Mouse (Mus musculus) WW6 (cell line): Measurements from ENCODE around the gene Lyrm1.

Experiments
- DNase-seq: peaks from one replicate; pipeline ENCODE4 v3.0.0-alpha.2; 2013; ENCODE audit warnings: low read depth, low spot score

The Lyrm1 gene

DNA sequence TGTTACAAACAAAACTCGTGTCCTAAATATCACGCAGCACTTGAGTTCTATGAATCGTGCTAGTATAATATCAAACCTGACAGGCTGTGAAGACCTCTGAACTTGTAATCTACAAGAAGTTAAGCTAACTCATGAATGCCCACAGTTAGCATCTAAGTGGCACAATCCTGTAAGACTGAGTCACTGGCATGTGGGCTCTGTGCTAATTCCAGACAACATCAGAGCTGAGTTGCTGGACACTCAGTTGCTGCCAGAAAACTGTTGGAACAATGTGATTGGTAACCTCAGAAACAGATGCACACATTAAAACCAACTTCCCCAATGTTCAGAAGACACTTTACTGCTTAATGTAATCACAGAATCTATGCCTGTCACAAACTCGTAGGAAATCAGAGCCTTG is 7.8 kb upstream of the Lyrm1 start:
- DNase-seq = no peak

DNA sequence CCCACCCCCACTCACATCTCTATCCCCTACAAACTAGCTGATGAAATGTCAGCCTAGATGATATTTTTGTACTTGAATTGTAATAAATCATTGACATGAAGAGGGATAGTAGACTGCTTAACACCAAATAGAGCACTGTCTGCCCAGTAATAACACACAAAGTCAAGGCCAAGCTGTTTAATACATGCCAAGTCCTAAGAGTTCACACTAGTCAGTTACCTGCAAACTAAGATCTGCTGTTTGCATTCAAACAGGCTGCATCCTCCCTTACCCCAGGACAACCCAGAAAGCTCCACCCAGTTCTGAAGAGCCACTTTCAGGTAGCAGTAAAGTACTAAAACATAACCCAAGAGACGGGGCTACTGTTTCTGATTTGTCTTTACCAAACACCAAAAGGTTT is 3.5 kb upstream of the Lyrm1 start:
- no peak for DNase-seq

DNA sequence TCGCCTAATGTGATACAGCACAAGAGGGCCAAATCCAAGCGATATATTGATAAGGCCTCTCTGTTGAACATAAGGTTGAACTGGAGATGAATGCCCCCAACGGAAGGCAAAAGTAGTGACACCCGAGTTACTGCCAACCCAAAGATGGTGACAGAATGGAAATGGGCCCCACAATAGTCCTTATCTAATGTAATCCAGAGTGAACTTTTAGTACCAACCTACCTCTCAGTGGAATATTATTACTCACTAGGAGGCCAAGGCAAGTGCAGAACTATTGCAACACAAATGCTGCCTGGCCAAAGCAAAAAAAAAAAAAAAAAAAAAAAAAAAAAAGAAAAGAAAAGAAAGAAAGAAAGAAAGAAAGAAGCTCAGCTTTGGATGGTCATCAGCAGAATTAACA is 2.9 kb upstream of the Lyrm1 start:
- no peak for DNase-seq

DNA sequence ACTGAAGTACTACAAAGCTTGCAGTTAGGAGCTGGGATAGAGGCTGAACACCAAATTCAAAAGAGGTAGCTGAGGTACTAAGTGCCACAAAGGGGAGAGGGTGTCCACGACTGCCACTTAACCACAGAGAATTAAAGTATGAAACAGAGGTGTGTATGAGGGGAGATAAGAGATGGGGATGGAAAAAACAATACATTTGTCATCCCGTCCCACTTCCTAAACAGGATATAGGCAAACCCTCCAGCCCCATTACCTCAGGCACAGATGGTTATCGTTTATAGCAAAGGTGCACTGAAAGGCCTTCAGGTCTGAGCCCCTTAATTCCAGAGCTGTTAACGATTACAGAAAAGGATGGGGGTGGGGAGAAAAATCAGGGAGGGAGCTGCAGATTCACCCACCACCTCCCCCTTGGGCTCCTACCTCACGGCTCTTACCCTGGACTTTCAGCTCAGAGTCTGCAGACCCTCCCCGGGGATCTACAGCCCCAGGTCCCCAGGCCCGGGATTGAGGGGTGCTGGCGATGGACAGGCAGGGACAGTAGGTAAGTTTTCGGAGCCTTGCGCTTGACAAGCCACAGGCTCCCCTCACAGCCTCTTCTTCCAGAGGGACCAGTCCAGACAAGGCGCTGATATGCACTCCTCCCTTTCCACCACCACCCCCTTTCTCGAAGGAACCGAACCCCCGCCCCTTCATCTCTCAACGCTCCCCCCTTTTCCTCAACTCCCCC is 680 bp upstream of the Lyrm1 start:
- DNase-seq = no peak

DNA sequence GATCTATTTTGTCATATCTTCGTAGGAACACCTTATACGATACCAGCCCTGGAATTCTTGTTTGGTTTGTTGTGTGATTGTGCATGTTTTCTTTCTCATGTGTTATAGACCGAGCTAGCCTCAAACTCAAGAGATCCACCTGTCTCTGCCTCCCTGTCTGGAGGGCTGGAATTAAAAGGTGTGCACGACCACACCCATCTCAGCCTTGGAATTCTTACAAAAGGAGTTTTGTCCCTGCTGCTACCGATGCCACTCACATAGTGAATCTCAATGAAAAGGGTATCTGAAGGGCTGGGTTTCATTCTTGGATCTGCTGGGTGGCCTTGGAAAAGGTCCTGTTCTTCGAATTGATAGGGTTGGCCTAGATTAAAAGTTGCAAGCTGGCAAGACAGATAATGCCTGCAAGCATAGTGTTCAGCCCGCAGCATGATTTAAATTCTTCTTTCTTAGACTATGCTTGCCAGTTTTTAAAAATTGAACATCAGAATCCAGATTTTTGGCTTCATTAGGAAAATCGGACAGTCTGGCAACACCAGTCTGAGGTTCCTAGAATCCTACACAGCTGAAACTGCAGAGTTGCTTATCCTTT is 2.0 kb downstream of the Lyrm1 start:
- no peak for DNase-seq

DNA sequence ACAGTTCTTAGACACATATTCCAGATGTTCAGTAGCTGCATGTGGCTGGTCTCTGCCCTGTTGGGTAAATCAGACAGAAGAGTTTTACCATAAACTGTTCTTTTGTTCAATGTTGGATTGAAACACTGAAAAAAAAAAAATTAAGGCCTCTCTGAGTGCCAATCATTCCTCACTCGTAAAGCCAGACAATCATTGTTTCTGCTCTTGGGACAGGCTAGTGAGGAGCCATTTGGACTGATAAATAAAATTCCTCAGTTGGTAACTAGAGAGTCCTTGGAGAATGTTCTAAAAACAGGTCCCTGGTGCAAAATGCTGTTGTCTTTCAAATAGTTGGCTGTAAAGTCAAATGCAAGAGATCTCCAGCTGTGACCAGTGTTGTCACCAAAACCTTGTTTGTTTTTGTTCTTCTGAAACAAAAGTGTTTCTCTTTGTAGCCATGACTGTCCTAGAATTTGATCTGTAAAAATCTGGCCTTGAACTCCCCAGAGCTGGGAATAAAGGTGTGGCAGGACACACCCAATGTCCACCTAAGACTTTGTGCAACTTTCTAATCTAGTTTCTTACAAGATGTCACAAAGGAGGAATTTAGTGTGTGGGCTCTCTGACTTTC is 2.7 kb downstream of the Lyrm1 start:
- DNase-seq = no peak

DNA sequence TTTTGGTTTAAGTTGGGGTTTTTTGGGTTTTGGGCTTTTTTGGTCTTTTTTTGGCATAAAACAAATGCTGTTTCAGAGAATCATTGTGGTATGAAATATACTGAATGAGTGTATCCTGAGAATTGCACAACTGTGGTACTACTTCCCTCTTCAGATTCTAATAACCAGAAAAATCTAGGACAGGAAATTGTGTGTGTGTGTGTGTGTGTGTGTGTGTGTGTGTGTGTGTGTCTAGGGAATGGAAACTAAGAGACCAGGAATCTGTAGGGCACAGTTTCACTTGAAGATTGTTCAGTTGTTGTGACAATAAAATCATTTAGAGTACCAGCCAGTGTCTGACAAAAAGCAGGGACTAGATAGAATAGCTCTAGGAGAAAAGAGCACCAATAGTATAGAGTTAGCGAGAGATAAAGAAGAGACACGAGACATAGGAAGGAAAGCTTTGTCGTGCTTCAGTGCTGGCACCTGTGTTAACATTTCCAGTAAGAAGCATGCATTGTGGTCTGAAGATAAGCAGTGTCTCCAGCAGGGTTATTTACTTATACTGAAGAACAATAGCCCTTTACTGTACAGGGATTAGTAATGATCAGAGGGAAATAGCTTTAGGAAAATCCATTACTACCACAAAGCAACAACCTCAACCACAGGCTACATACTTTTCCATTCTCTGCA is 3.9 kb downstream of the Lyrm1 start:
- DNase-seq = no peak

DNA sequence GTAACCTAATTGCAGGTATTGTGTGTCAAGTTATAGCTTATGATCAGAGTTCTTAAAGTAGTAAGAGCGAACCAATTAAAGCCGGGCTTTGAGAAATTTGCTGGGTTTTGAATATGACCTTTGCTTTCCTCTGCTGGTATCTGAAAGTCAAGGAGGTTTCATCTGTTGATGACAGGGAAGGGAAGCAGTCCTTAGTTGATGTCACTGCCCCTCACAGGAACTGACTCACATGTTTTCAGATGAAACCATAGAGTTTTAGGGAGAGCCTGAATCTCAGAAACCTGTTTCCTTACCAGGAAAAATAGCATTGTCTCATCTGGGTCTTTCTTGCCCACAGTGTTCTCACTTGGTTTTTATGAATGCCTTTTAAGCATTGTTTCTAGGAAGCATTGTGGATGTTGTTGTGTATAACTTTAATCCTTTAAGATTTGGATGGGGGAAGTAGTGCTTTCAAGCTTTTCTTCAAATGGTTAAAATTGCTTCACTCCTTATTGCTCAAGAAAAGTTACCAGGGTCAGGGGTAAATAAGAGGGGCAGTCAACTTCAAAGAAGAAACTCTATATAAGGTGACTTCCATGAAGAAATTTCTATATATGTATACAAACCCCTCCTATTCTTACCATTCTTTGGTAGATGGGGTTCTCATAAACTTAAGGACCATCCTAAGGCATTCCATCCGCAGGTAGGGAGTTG is 11.0 kb downstream of the Lyrm1 start:
- DNase-seq = no peak

DNA sequence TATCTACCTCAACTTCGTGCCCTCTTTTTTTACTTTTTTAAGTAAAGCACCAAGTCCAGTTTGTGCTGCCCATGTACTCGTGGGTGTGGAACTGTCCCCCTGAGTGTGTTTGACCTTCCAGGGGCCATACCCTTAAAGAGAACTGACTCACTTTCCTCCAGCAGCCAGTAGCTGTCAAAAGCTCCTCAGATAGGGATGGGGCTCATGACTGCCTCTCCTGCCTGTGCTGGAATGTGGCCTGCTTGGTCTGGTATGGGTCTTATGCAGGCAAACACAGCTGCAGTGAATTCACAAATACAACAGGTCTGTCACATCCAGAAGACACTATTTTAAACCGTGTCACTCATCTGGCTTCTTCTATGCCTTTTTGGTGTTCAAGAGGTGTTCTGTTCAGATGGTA is 16.1 kb downstream of the Lyrm1 start:
- no peak for DNase-seq

DNA sequence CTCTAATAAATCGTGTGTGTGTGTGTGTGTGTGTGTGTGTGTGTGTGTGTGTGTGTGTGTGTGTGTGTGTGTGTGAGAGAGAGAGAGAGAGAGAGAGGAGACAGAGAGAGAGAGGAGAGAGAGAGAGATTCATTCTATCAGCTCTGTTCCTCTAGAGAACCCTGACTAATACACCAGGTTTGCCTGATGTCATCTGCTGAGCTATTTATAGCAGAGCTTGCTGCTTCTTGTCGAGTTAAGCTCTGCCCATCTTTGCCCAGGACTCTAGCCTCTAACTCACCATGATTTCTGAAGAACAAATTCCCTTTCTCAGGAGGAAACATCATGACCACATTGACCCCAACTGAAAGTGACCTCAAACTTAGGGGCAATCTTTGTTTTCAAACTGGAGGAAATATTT is 24.8 kb downstream of the Lyrm1 start:
- no peak for DNase-seq

DNA sequence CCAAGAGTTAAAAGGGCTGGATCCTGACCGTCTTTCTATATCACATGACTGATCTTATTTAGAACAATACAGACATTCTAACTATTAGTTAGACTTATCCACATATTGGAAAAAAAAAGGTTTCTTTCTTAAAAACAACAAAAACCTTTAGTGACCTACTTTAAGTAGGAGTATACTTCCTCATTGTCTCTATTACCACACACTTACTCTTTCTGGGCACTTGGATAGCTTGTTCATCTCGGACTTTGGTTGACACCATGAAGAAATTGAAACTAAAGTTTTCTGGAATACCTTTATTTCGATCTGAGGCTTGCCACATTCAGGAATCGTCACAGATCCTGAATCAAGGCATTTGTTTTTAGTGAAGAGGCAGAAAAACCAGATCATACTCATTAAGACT is 25.4 kb downstream of the Lyrm1 start:
- DNase-seq = no peak

DNA sequence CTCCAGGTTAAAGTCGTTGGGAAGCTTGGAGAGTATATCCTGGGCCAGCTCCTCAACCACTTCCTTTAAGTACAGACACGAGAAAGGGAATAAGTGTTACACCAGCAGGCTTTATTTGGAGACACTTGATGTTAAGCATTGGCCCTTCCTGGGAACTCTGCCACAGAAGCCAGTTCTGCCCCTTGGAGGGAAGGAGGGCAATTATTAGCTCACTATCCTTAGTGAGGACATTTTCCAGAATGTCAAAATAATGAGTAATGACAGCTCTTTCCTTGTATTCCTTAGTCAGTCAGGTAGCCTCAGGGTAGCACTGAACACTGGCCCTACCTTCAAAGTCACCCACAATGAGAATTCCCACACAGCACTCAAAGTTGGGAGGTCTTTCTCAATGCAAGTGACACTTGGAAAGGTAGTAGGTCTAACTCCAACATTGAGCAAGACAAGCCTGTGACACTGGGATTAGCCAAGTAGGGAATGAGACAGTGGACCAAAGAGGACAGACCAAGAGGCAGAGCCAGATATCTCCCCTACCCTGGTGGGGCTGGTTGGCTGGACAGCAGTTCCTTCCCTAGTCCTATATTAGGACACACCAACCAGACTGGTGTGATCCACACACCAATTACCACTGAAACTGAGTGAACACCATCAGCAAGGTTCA is 33.3 kb downstream of the Lyrm1 start:
- DNase-seq = no peak

DNA sequence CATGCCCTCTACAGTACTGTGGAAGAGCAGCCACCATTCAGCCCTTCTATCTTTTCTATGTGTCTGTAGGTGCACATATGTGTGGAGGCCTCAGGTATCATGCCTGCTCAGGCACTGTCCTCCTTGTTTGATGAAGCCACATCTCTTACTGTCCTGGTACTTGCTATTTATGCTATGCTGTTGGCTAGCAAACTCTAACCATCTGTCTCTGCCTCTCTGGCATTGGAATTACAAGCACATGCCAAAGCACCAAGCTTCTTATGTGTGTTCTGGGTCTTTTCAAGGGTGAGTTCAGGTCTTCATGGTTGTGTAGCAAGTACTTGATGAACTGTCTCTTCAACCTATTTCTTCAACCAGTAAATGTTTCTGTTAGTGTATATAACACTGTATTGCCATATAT is 40.7 kb downstream of the Lyrm1 start:
- DNase-seq = no peak

DNA sequence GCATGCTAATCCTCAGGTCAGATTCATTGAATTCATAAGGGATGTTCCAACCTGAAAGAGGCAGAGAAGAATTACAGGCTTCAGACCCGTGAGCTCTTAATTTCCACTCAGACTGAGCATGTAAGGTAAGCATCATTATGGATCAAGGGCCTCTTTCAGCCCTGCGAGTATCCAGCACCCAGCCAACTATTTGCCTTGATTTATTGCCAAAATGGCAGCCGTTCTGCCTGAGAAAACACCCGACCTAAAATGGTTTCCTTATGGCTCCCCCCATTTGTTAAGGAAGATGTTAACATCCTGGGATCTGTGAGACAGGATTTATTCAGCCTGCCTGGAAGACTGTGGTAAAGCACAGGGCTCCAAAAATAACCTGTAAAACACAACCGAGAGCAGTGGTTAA is 41.4 kb downstream of the Lyrm1 start:
- DNase-seq = no peak

DNA sequence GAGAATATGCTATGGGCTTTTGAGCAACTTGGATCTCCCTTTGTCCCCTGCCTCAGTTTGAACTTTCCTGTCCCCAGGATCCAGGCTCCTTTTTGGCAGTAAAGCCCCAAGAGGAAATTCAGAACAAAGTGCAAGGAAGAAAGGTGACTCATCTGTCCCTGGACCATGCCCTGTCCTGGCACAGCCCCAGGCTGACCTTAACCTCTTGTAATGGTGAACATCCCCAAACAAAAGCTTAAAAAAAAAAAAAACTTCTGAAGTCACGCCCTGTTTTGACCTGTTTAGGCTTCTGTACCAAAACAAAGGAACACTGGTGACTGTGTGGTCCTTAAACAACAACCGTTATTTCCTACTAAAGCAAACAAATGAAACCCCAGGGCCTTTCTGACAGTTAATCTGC is 45.9 kb downstream of the Lyrm1 start:
- no peak for DNase-seq

DNA sequence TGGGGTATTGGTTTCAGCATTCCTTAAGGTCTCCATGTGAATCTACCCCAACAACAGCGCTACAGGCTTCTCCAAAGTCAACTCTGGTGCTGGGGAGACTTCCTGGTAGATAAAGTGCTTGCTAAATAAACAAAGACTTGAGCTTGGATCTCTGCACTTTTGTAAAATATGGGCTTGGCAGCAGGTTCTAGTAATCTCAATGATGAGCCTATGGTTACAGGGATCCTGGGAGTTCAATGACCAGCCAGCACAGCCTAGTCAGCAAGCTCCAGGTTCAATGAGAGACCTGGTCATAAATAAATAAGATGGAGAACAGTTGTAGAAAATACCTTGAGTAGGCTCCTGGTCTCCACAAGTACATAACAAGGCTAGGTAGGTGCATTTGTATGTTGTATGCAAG is 58.4 kb downstream of the Lyrm1 start:
- DNase-seq = no peak

DNA sequence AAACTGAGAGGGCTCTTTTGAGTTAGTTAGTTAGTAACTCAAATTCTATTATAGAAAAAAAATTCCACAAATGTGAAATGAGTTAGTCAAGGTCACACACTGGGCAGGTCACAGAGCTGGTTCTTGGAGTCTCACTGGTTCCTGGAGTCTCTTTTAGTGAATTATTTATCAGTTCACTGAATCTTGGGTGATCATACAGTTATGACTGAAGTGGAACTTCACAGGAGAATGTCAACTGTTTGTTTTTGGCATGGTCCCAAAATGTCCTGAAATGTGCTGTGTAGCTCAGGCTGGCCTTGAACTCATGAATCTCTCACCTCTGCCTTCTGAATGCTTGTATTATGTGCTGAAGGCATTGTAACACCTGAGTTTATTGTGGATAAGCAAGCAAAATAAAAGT is 61.8 kb downstream of the Lyrm1 start:
- DNase-seq = no peak

DNA sequence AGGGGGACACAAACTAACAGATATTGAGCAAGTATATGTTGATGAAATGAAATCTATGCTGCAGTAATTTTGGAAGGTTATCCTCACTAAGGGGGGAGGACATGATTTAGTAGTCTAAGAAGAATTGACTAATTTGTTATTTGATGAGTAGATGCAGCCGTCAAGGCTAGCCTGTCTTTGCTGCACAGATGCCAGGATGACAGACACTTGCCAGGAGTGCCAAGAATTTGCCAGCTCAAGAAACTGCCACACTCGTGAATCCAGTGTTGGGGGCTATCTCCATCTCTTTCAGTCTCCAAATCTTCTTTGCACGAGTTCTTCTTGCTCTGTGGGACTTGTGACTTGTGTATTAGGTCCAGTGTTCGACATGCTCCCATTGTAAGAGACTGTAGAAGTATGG is 63.4 kb downstream of the Lyrm1 start:
- DNase-seq = no peak

DNA sequence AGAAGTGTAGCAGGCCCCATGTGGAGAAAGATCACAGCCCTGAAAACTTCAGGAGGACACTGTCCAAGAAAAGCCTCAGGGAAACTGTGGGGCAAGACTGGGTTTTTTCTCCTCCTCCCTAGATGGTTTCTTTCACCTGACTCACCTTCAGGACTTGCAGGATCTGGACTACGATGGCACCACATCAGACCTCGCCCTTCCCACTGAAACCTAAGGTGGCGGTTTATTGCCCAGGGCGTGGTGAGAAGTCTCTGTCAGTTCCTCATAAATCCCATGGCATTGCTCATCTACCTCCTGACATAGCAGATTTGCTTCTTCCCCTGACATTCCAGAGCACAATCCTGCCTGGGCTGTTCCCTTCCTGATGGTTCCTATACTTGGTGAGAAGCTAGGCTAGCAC is 63.8 kb downstream of the Lyrm1 start:
- DNase-seq = no peak

DNA sequence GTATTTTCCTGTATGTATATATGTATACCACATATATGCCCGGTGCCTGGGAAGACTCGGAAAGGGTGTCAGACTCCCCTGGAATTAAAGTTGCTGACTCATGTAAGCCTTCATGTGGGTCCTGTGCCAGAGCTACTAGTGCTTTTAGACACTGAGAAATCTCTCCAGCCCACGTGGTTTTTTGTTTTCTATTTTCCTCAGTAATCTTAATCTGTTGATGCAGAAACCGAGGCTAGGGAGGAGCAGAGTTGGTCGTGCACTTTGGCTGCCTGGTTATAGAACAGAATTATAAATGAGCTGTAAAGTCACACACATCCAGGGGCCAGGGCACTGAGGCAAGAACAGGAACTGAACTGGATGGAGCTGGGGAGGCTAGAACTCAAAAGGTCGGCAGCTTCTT is 64.3 kb downstream of the Lyrm1 start:
- DNase-seq = no peak

DNA sequence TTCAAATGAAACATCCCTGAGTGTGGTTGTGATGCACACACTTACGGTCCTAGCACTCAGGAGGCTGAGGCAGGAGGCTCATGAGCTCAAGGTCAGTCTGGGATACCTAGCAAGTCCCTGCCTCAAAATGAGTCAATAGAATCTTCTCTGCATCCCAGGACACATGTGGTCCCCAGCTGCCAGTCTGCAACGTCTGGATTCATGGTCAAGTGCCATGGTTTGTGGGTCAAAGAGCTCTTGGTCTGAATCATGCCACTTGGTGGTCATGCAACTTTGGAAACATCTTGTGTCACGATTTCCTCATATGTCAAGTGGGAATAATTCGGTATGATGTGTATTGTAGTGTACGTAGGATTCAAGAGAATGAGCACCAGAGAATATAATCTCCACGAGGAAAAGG is 64.9 kb downstream of the Lyrm1 start:
- no peak for DNase-seq

DNA sequence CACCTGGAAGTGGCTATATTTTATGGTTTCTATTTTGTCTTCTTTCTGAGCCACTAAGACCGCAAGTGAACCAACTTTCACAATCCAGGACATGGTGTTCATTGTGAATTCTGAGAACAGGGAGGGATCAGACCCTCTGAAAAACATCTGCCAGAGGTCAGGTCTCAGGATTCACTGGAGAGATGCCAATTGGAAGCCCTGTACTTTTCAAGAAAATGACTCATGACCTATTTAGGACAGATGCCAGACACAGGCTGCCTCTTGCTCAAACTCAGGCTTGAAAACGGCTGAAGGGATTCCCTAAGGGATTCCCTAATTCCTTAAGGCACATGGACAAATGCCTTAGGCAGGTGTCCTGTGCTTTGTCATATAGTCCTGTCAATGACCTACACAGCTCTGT is 65.4 kb downstream of the Lyrm1 start:
- no peak for DNase-seq
